Mouse (Mus musculus) CD4-positive naive resting alpha-beta T cell, adult 76 days (primary cell): ENCODE measurements around the gene Kif1b. TPM values are rescaled to one million over a fixed set of nuclear protein-coding genes. Genes with fewer than 3 reads are reported as not detected.

Source experiments
- total RNA-seq: library from RNA; stranded (reverse); gene quantifications from one replicate; pipeline ENCODE4 v1.2.4, GENCODE M21; 2023

Kif1b gene
- total RNA-seq = 85.6 TPM

GRCm38 (mm10) chr4:149307596-149308490, at the start of gene Kif1b:
Gene Kif1b, minus strand, starts transcription at chr4:149307693.

DNA sequence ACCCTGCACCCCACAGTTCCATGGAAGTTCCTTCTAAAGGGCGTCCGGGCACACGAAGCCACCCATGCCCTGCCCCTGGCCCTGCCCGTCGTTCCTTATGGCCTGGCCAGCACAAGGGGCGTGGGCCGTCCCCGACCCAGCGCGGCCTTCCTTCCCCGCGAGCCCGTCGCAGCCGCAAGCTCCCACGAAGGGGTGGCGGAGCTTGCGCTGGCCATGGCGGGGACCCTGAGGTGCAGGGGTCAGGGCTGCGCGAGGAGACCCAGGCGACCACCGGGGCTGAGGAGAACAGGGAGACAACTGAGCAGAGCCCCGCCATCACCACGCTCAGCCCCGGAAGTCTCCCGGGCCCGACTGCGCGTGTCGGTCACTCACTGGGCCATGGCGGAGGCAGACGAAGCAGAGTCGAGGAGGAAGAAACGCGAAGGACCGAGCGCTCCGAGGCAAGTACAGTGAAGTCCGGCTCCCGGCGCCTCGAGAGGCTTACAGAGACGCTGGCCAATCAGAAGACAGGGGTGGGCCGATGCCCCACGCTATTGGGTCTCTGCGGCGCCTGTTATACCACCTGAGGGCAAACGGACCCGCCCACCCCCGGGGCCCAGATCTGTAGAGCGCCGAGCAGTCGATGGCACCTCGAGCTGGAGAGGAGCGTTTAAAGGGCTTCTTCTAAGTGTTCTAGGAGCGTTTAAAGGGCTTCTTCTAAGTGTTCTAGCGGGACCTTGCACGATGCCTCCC, 141.1 kb downstream of the Kif1b start, which contains the start of gene Pgd:
TSS of gene Pgd (minus strand) at position 557 of the 732 bp plus-strand sequence.

DNA sequence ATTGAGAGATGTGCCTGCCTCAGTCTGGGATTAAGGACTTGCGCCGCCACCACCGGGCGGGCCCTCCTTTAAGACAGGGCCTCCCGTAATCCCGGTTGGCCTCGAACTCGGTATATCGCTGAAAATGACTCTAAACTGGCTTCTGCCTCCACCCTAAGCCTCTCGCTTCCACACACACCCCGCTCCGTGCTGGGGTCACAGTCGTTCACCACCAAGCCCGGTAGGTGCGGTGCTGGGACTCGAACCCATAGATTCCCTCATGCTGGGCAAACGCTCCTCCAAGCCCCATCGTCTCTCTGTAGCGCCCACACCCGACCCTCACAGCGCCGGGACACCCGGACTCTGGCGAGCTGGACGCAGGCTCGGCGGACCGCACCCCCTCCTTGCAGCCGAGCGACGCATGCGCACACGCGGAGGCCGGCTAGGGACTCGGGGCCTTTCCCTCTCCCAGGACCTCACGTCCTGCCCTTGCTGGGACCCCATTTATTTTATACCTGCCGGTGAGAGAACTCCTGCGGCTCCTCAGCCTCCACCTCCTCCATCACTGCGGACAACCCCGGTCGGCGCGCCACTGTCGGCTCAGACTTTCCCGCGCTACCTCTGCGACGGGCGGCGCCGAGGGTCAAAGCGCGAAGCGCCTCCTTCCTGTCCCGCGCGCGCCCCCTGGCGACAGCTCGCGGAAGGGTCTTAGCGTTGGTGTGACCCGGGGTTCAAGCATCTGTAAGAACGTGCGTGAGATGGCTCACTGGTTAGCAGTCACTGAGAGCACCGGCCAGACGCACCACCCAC, 170.3 kb downstream of the Kif1b start, which contains the start of gene Cenps:
TSS of gene Cenps (minus strand) at position 648 of the 789 bp plus-strand sequence.

DNA sequence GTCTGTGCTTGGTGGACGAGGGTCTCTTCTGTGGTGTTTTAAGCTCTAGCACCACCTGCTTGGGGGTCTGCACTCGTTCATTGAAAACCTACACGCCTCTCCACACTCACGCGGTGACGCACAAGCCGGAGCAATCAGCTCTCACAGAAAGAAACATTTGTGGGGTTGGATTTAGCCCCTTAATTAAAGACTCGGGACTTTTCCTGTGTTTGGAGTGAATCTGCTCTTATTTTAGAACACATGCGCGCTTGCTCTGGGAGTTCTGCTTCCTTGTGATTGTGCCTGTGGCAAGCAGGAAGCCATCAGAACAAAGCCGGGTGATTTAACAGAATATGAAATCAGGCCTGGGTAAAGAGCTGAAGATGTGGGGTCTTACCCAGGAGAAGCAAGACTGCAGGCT, 180.8 kb downstream of the Kif1b start, which contains the start of gene Cort:
TSS of gene Cort (minus strand) at position 101 of the 400 bp plus-strand sequence.

Other genes starting within 250 kb of the Kif1b start
- 28.9 TPM for gene Pex14, start 207.8 kb downstream of the Kif1b start, total RNA-seq
- 24.6 TPM for gene Dffa, start 203.5 kb downstream of the Kif1b start, total RNA-seq
- not detected for gene Cort, start 180.9 kb downstream of the Kif1b start, total RNA-seq
- 5.7 TPM for gene Cenps, start 170.1 kb downstream of the Kif1b start, total RNA-seq
- 49.3 TPM for gene Pgd, start 140.9 kb downstream of the Kif1b start, total RNA-seq
- 91.5 TPM for gene Ube4b, start 119.1 kb upstream of the Kif1b start, total RNA-seq
- gene Rbp7, start 147.3 kb upstream of the Kif1b start, total RNA-seq = not detected
- gene Tmem274, start 169.7 kb upstream of the Kif1b start, total RNA-seq = not detected
- gene Nmnat1, start 177.5 kb upstream of the Kif1b start, total RNA-seq = 3.2 TPM
- gene Lzic, start 177.5 kb upstream of the Kif1b start, total RNA-seq = 17.5 TPM
- gene Ctnnbip1, start 210.5 kb upstream of the Kif1b start, total RNA-seq = 0.41 TPM